In the genomic region with DNA sequence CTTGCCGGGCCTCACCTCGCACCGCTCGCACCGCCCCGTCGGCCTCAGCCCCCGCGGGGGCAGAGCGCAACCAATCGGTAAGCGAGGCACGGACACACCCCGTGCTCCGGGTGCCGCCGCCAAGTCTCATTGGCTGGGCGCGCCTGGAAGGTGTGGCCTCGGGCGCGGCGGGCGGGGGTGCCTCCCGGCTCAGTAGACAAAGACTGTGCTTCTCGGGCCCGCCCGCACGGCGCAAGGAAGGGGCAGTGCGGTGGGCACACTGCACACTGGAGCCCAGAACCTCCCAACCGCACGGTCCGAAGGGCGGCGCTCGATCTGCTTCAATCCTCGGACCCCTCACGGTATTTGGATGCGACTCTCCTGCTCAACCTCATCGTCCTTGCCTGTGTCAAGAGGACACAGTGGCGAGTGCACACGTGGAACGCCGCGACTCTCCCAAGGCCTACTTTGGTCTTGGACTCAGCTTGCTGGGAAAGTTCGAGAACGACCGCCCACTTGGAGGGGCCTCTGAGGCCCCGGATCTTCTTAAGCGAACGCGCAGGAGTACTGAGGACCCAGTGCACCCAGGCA, we compare ENCODE assay signal across 8 mouse cellular contexts. TPM values are rescaled to one million over a fixed set of nuclear protein-coding genes. Genes with fewer than 3 reads are reported as not detected.
DNase-seq lines count a peak whose midpoint lies in the region; ATAC-seq and TF ChIP-seq lines count a peak whose summit lies in the region.

Gene Slc25a29 (minus strand): TSS at position 44 of the 570 bp plus-strand sequence.
Gene Slc25a47 (plus strand): TSS at position 207 of the 570 bp plus-strand sequence.

- H3K27ac ChIP-seq in CH12.LX (ENCODE audit: insufficient read depth, low read depth) = no peak within 1 kb of the TSS
- peak within 1 kb of the TSS; percentile 84 for H3K27ac ChIP-seq in forebrain, embryonic 12.5 days
- H3K27ac ChIP-seq in heart, postnatal 0 days (ENCODE audit: low read depth) = peak within 1 kb of the TSS; percentile 87
- H3K27ac ChIP-seq in liver, embryonic 16.5 days (ENCODE audit: low read length) = peak within 1 kb of the TSS; percentile 37
- peak within 1 kb of the TSS; percentile 86 for H3K27ac ChIP-seq in neural tube, embryonic 13.5 days (replicated peaks)
- H3K27ac ChIP-seq in testis, adult 2 months (ENCODE audit: control insufficient read depth, insufficient read depth, low read depth, low read length) = peak within 1 kb of the TSS; percentile 45

- H3K27me3 ChIP-seq in CH12.LX (replicated peaks) = no peaks in the 10 kb centered on the region
- peaks cover 12% of the 10 kb centered on the region; the same call in 1 of the 2 replicates for H3K27me3 ChIP-seq in forebrain, embryonic 12.5 days
- H3K27me3 ChIP-seq in heart, postnatal 0 days (ENCODE audit: control insufficient read depth, insufficient read depth, low read length) = no peaks in the 10 kb centered on the region
- peaks cover 3% of the 10 kb centered on the region; the same call in 1 of the 2 replicates for H3K27me3 ChIP-seq in liver, embryonic 16.5 days (ENCODE audit: control insufficient read depth, insufficient read depth, low read depth, low read length)
- H3K27me3 ChIP-seq in neural tube, embryonic 13.5 days = peaks cover 6% of the 10 kb centered on the region; the same call in 1 of the 2 replicates
- no peaks in the 10 kb centered on the region for H3K27me3 ChIP-seq in testis, adult 2 months (ENCODE audit: control insufficient read depth, insufficient read depth, low read length)

- H3K36me3 ChIP-seq in CH12.LX (replicated peaks in 1 of 2; ENCODE audit: control insufficient read depth in 1 of 2, insufficient read depth in 1 of 2, low read length in 1 of 2) = peaks cover 5 to 47% of the 10 kb centered on the region in 2 experiments
- H3K36me3 ChIP-seq in forebrain, embryonic 12.5 days (replicated peaks) = peaks cover 12% of the 10 kb centered on the region
- peaks cover 7% of the 10 kb centered on the region for H3K36me3 ChIP-seq in heart, postnatal 0 days (replicated peaks; ENCODE audit: control insufficient read depth, insufficient read depth, low read length)
- H3K36me3 ChIP-seq in liver, embryonic 16.5 days (ENCODE audit: control insufficient read depth, insufficient read depth) = no peaks in the 10 kb centered on the region
- peaks cover 2% of the 10 kb centered on the region; the same call in 1 of the 2 replicates for H3K36me3 ChIP-seq in neural tube, embryonic 13.5 days
- no peaks in the 10 kb centered on the region for H3K36me3 ChIP-seq in testis, adult 2 months (ENCODE audit: control insufficient read depth, insufficient read depth, low read length)

- peak within 1 kb of the TSS; percentile 70 for H3K9ac ChIP-seq in CH12.LX (ENCODE audit: insufficient read depth, low read depth)
- peak within 1 kb of the TSS; percentile 74 for H3K9ac ChIP-seq in forebrain, embryonic 12.5 days
- peak within 1 kb of the TSS; percentile 76 for H3K9ac ChIP-seq in heart, postnatal 0 days (replicated peaks; ENCODE audit: low read depth, low read length)
- H3K9ac ChIP-seq in liver, embryonic 16.5 days (ENCODE audit: low read depth, low read length) = peak within 1 kb of the TSS; percentile 72
- H3K9ac ChIP-seq in neural tube, embryonic 13.5 days = peak within 1 kb of the TSS; percentile 84

- H3K4me1 ChIP-seq in CH12.LX (ENCODE audit: control insufficient read depth in 1 of 2, insufficient read depth in 2 of 2) = peaks cover 12 to 24% of the 10 kb centered on the region in 2 experiments
- H3K4me1 ChIP-seq in forebrain, embryonic 12.5 days = peaks cover 58% of the 10 kb centered on the region
- peaks cover 26% of the 10 kb centered on the region for H3K4me1 ChIP-seq in heart, postnatal 0 days (ENCODE audit: control insufficient read depth, insufficient read depth)
- H3K4me1 ChIP-seq in liver, embryonic 16.5 days (ENCODE audit: control insufficient read depth, low read depth, low read length) = peaks cover 21% of the 10 kb centered on the region
- H3K4me1 ChIP-seq in neural tube, embryonic 13.5 days (replicated peaks) = peaks cover 67% of the 10 kb centered on the region
- peaks cover 21% of the 10 kb centered on the region for H3K4me1 ChIP-seq in testis, adult 2 months (ENCODE audit: control insufficient read depth, insufficient read depth, low read length)

- H3K4me2 ChIP-seq in CH12.LX (ENCODE audit: insufficient read depth, low read depth, poor library complexity, severe bottlenecking) = peak within 1 kb of the TSS; percentile 83
- H3K4me2 ChIP-seq in forebrain, embryonic 12.5 days = peak within 1 kb of the TSS; percentile 93
- peak within 1 kb of the TSS; percentile 98 for H3K4me2 ChIP-seq in heart, postnatal 0 days (ENCODE audit: low read depth, low read length)
- peak within 1 kb of the TSS; percentile 99 for H3K4me2 ChIP-seq in liver, embryonic 16.5 days (ENCODE audit: low read depth, low read length)
- peak within 1 kb of the TSS; percentile 77 for H3K4me2 ChIP-seq in neural tube, embryonic 13.5 days

- H3K79me2 ChIP-seq in CH12.LX (replicated peaks; ENCODE audit: control insufficient read depth, extremely low read depth, insufficient read depth, poor library complexity, severe bottlenecking) = peaks cover 6% of the 10 kb centered on the region; the same call in 1 of the 2 replicates

- in situ Hi-C loops in CH12.LX (cut with MboI; ENCODE audit: low pct_ligation_motif_present, low pct_unique_long_range_greater_than_20kb, low sequenced_read_pairs) = no loop called here

- WGBS in forebrain, embryonic 12.5 days = under 1% methylated on average over 51 of the region's 53 CpGs
- WGBS in heart, postnatal 0 days = under 1% methylated on average over 44 of the region's 53 CpGs
- under 1% methylated on average over 53 of the region's 53 CpGs for WGBS in liver, embryonic 16.5 days (ENCODE audit: insufficient replicate concordance)
- under 1% methylated on average over 53 of the region's 53 CpGs for WGBS in neural tube, embryonic 13.5 days

- DNase-seq in CH12.LX (ENCODE audit: extremely low read depth) = peak; percentile 87
- peak; percentile 87 for DNase-seq in c-Kit-positive CD71-positive TER-119-negative erythroid progenitor cells, embryonic 14.5 days (ENCODE audit: low read depth)
- DNase-seq in heart, postnatal 0 days (ENCODE audit: low spot score) = peak; percentile 93
- peak; percentile 97 to 99 for DNase-seq in kidney, postnatal 4 days

- TF ChIP-seq EP300 in CH12.LX (IDR thresholded peaks at IDR 0.05; ENCODE audit: low read length) = no peak
- peak; percentile 73 for TF ChIP-seq EP300 in heart, postnatal 0 days (IDR thresholded peaks at IDR 0.05; ENCODE audit: low read depth)

- peak; percentile 79 for TF ChIP-seq POLR2A in CH12.LX (IDR thresholded peaks at IDR 0.05; ENCODE audit: low read depth, low read length)
- peak; percentile 62 for TF ChIP-seq POLR2A in testis, adult 2 months (IDR thresholded peaks at IDR 0.05; ENCODE audit: control insufficient read depth, low read depth, low read length)

- H3K9me3 ChIP-seq in CH12.LX (replicated peaks; ENCODE audit: low read length) = no peaks in the 10 kb centered on the region
- H3K9me3 ChIP-seq in forebrain, embryonic 12.5 days = no peaks in the 10 kb centered on the region
- no peaks in the 10 kb centered on the region for H3K9me3 ChIP-seq in heart, postnatal 0 days (replicated peaks; ENCODE audit: control insufficient read depth, low read length)
- no peaks in the 10 kb centered on the region for H3K9me3 ChIP-seq in liver, embryonic 16.5 days (replicated peaks; ENCODE audit: control insufficient read depth, low read length)
- no peaks in the 10 kb centered on the region for H3K9me3 ChIP-seq in neural tube, embryonic 13.5 days

- H3K4me3 ChIP-seq in CH12.LX (replicated peaks in 1 of 3; ENCODE audit: low read depth in 2 of 3, low read length in 2 of 3, poor library complexity in 1 of 3) = peak within 1 kb of the TSS; percentile 66 to 71 (median 71)
- peak within 1 kb of the TSS; percentile 70 for H3K4me3 ChIP-seq in forebrain, embryonic 12.5 days (replicated peaks)
- H3K4me3 ChIP-seq in heart, postnatal 0 days (ENCODE audit: low read depth, low read length) = peak within 1 kb of the TSS; percentile 79
- peak within 1 kb of the TSS; percentile 69 for H3K4me3 ChIP-seq in liver, embryonic 16.5 days (ENCODE audit: low read depth, low read length)
- peak within 1 kb of the TSS; percentile 67 for H3K4me3 ChIP-seq in neural tube, embryonic 13.5 days
- H3K4me3 ChIP-seq in testis, adult 2 months (ENCODE audit: control insufficient read depth, low read depth, low read length) = peak within 1 kb of the TSS; percentile 85

- peak; percentile 99 for ATAC-seq in forebrain, embryonic 12.5 days (ENCODE audit: low FRiP score)
- ATAC-seq in heart, postnatal 0 days (ENCODE audit: insufficient read depth, low read depth) = peak; percentile 99
- ATAC-seq in liver, embryonic 16.5 days (ENCODE audit: low read depth) = peak; percentile 99
- ATAC-seq in neural tube, embryonic 13.5 days (ENCODE audit: low read depth) = peak; percentile 98

- dilution Hi-C loops in CH12.LX (cut with MboI; ENCODE audit: extremely low pct_ligation_motif_present, extremely low pct_unique_long_range_greater_than_20kb, low sequenced_read_pairs) = no loop called here

- no peak; a peak in 1 of 4 replicates for TF ChIP-seq CTCF in CH12.LX (conservative IDR thresholded peaks at IDR 0.05 in 1 of 2, IDR thresholded peaks at IDR 0.05 in 1 of 2; ENCODE audit: low read depth in 2 of 2, low read length in 2 of 2)
- TF ChIP-seq CTCF in heart, postnatal 0 days (IDR thresholded peaks at IDR 0.05; ENCODE audit: low read depth) = no peak
- no peak for TF ChIP-seq CTCF in testis, adult 2 months (IDR thresholded peaks at IDR 0.05; ENCODE audit: control insufficient read depth, insufficient read depth, insufficient replicate concordance, low read depth, low read length)

- no peak for TF ChIP-seq RAD21 in CH12.LX (IDR thresholded peaks at IDR 0.05; ENCODE audit: low read depth, low read length)

RNA-seq across cellular contexts. Expression of gene Slc25a29, which starts in this region (rescaled TPM):
- 2.0 and 2.6 TPM in 2 replicates for total RNA-seq in CH12.LX (2012; rRNA removed)
- total RNA-seq in CH12.LX (2014; rRNA removed) = 1.1 and 1.7 TPM in 2 replicates
- polyA plus RNA-seq in CH12.LX (2012; ENCODE audit: insufficient read length, low read depth) = 1.5 TPM in 2 replicates
- 15.8 and 17.0 TPM in 2 replicates for polyA plus RNA-seq in forebrain, embryonic 12.5 days (2016; fragmentation: Nextera tagmentation; extraction: Ambion mirVana)
- 4.4 and 7.0 TPM in 2 replicates for total RNA-seq in heart, postnatal 0 days (2014; rRNA removed; ENCODE audit: low replicate concordance)
- 2.4 and 3.0 TPM in 2 replicates for polyA plus RNA-seq in heart, postnatal 0 days (2015; fragmentation: Nextera tagmentation; extraction: Ambion mirVana)
- 1.7 TPM in 2 replicates for polyA plus RNA-seq in liver, embryonic 16.5 days (2015; fragmentation: Nextera tagmentation; extraction: Ambion mirVana)
- 16.5 and 18.4 TPM in 2 replicates for polyA plus RNA-seq in neural tube, embryonic 13.5 days (2015; fragmentation: Nextera tagmentation; extraction: Ambion mirVana)
- 2.8 and 4.4 TPM in 2 replicates for polyA plus RNA-seq in testis, adult 2 months (2012; rRNA removed)

RNA-seq across cellular contexts. Expression of gene Slc25a47, which starts in this region (rescaled TPM):
- total RNA-seq in CH12.LX (2012; rRNA removed) (5.3 and 6.1 TPM in 2 replicates), CH12.LX (2014; rRNA removed) (2.7 and 3.1 TPM in 2 replicates)
- polyA plus RNA-seq in CH12.LX (2012; ENCODE audit: insufficient read length, low read depth) = 3.0 and 3.5 TPM in 2 replicates
- 11.3 and 11.7 TPM in 2 replicates for polyA plus RNA-seq in forebrain, embryonic 12.5 days (2016; fragmentation: Nextera tagmentation; extraction: Ambion mirVana)
- 11.3 and 15.3 TPM in 2 replicates for total RNA-seq in heart, postnatal 0 days (2014; rRNA removed; ENCODE audit: low replicate concordance)
- 4.4 and 5.9 TPM in 2 replicates for polyA plus RNA-seq in heart, postnatal 0 days (2015; fragmentation: Nextera tagmentation; extraction: Ambion mirVana)
- polyA plus RNA-seq in liver, embryonic 16.5 days (2015; fragmentation: Nextera tagmentation; extraction: Ambion mirVana) = 25.4 and 32.5 TPM in 2 replicates
- polyA plus RNA-seq in neural tube, embryonic 13.5 days (2015; fragmentation: Nextera tagmentation; extraction: Ambion mirVana) = 12.1 and 12.3 TPM in 2 replicates
- polyA plus RNA-seq in testis, adult 2 months (2012; rRNA removed) = 6.8 and 7.8 TPM in 2 replicates
